Mouse (Mus musculus): Measurements from ENCODE around the gene Igf2bp2.

- TF ChIP-seq CTCF (IDR thresholded peaks at IDR 0.05; ENCODE audit: insufficient read depth, low read depth, low read length) = no peak
- TF ChIP-seq POLR2A (IDR thresholded peaks at IDR 0.05; ENCODE audit: insufficient read depth, low read depth, low read length) = peak; percentile 45; the same call in 1 of the 2 replicates
Observed at GRCm38 (mm10) chr16:22009099-22009584, 154.0 kb downstream of the Igf2bp2 start, which contains the start of gene Senp2.

Measured in olfactory bulb, adult 2 months (tissue).